Mouse (Mus musculus) ES-Bruce4 (cell line): ENCODE measurements around the gene Vmn1r42.

ENCODE experiments used
- EP300 ChIP-seq: IDR thresholded peaks from 2 replicates; pipeline ENCODE4 v1.6.1; 2011; ENCODE audit warnings: low read depth, low read length; ENCODE audit not compliant: insufficient read depth
- POLR2A ChIP-seq: IDR thresholded peaks from one replicate; pipeline ENCODE4 v1.8.1; 2011; ENCODE audit warnings: low read length; ENCODE audit not compliant: insufficient read depth

DNA sequence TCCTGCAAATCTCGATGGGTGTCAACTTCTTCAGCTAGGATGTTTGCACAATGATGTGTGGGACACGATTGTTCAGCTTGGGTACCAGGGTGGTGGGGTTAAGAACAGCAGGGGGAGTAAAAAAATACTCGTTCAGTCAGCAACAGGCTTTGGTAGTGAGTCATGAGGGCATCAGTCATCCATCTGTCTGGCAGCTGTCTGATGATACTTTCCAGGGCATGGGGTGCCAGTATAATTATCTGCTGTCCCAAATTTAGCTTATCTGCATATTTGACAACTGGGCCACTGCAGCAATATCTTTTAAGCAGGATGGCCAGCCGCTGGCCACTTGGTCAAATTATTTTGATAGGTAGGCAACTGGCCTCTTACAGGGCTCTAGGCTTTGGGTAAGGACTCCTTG lies 12.4 kb downstream of the Vmn1r42 start:
- TF ChIP-seq EP300 (no peak), POLR2A (no peak)
